Mouse (Mus musculus) ES-Bruce4 (cell line): ENCODE measurements at regions not wholly inside any gene's neighbourhood (a gene's known extent, or its start where the extent isn't known, plus 50 kb on each side); places are given as distances from the start of the nearest gene placed in this dataset.

Experiments
- CTCF ChIP-seq: IDR thresholded peaks from one replicate; pipeline ENCODE4 v1.8.1; 2011; ENCODE audit warnings: low read depth, low read length
- POLR2A ChIP-seq: IDR thresholded peaks from one replicate; pipeline ENCODE4 v1.8.1; 2011; ENCODE audit warnings: low read length; ENCODE audit not compliant: insufficient read depth

- TF ChIP-seq CTCF (no peak), POLR2A (no peak)
Observed at GRCm38 (mm10) chr3:154393626-154394025, 63.2 kb upstream of the Lhx8 start.
